Mouse (Mus musculus) cerebellum, adult 2 months (tissue): ENCODE results near the gene Pak4.

ENCODE experiments used
- CTCF ChIP-seq: fragments of 200-500 bp; IDR thresholded peaks from 2 replicates; pipeline ENCODE4 v1.5.1; 2011; ENCODE audit warnings: low read depth, mild to moderate bottlenecking, control low read depth, low read length, moderate library complexity, borderline replicate concordance; ENCODE audit not compliant: insufficient read depth
- POLR2A ChIP-seq: fragments of 200-500 bp; IDR thresholded peaks from 2 replicates; pipeline ENCODE4 v1.6.1; 2011; ENCODE audit warnings: low read length, control low read depth, borderline replicate concordance; ENCODE audit not compliant: insufficient read depth

GRCm38 (mm10) chr7:28584468-28584867 is 13.5 kb downstream of the Pak4 start:
- TF ChIP-seq CTCF (no peak), POLR2A (no peak)
